Mouse (Mus musculus) bone marrow macrophage, adult 2 months (primary cell): Measurements from ENCODE around the gene Mgme1. TPM values are rescaled to one million over a fixed set of nuclear protein-coding genes. Genes with fewer than 3 reads are reported as not detected.

Experiments used
- H3K27ac ChIP-seq: 2 replicates; pipeline ENCODE4 v1.5.1; 2012; ENCODE audit warnings: low read depth, low read length; ENCODE audit not compliant: insufficient read depth
- H3K4me1 ChIP-seq: 2 replicates; pipeline ENCODE4 v1.6.1; 2012; ENCODE audit warnings: low read length; ENCODE audit not compliant: control insufficient read depth, insufficient read depth
- H3K4me3 ChIP-seq: 2 replicates; pipeline ENCODE4 v1.5.1; 2012; ENCODE audit warnings: mild to moderate bottlenecking, low read length, moderate library complexity; ENCODE audit not compliant: insufficient read depth
- CTCF ChIP-seq: IDR thresholded peaks from 2 replicates; pipeline ENCODE4 v1.5.1; 2012; ENCODE audit warnings: low read depth, mild to moderate bottlenecking, low read length, moderate library complexity
- POLR2A ChIP-seq: IDR thresholded peaks from 2 replicates; pipeline ENCODE4 v1.6.1; 2012; ENCODE audit warnings: mild to moderate bottlenecking, low read depth, low read length, borderline replicate concordance
- polyA plus RNA-seq: library from polyadenylated mRNA; stranded (reverse); fragments of >200 nt; gene quantifications from 2 replicates; pipeline ENCODE4 v1.2.4, GENCODE M21; 2012; ENCODE audit not compliant: missing spikeins, insufficient read depth, insufficient read length

Mgme1 gene
- polyA plus RNA-seq, 1 experiment: 13.2 TPM

DNA sequence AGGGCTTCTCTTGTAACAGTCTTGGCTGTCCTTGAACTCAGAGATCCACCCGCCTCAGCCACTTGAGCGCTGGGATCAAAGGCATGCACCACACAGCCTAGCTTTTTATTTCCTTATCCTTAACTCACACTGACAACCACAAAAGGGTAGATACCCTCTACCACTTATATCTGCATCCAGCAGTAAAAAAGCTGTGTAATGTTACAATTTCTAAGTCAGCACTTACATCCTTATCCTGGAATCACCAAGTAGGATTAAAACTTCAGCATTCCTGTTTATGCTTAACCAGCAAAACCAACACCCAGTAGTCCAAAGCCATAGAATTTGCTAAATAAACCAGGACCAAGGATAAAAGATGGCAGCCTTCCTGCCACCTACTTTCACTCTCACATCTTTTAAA is 7.6 kb upstream of the Mgme1 start:
- Histone ChIP-seq H3K27ac (no peak overlapping the region), H3K4me3 (no peak overlapping the region), H3K4me1 (peaks cover 37% of the 10 kb centered on the region)
- no peak for TF ChIP-seq POLR2A
- TF ChIP-seq CTCF: 0 out of 2 replicates have a peak, but pooled peaks have one; percentile 14

DNA sequence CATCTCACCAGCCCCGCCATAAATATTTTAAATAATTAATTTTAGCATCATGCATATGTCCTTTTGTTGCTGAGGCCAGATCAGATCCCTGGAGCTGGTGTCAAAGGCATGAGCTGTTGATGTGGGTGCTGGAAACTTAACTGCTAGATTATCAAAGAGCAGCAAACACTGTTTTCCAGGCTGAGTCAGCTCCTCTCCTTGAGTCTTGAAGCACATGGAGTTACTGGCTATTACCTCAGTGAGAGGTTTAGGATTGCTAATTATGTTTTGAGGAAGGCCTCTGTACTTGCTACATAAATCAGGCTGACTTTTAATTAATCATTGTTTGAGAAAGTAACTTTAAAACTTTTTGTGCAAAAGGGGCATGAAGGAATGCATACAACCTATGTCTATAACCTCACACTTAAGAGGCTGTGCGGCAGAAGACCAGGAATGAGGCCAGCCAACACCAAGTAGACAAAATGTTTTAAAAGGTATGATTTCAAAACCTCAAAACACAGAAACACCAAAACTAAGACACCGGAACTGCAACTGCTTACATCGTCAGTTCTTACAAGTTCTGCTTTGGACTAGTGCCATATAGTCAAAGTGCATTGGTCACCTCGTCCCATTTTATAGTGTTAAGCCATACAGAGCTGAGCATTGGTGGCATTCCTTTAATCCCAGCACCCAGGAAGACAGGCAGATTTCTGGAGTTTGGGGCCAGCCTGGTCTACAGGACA is 5.9 kb upstream of the Mgme1 start:
- H3K4me1 ChIP-seq: peaks cover 35% of the 10 kb centered on the region
- peak overlapping the region; percentile 31 for H3K4me3 ChIP-seq
- peak overlapping the region; percentile 94 for H3K27ac ChIP-seq
- no peak for TF ChIP-seq POLR2A
- no peak for TF ChIP-seq CTCF

DNA sequence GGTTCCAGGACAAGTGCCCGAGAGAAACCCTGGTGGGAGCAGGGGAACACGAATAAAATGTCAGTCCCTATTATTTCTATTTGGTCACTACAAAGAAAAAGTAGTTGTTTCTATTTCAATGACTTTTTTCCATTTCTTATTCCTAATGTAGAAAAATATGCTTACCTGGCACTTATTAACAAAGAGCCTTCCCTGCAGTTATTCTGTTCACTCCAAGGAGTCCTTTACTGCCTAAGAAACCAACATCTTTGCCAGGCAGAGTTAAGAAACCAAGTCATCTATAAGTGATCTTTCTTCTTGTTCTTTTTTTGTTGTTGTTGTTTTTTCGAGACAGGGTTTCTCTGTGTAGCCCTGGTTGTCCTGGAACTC is 5.4 kb upstream of the Mgme1 start:
- TF ChIP-seq CTCF (no peak), POLR2A (no peak)
- Histone ChIP-seq H3K4me1 (peaks cover 35% of the 10 kb centered on the region), H3K4me3 (peak overlapping the region; percentile 39), H3K27ac (peak overlapping the region; percentile 94)

DNA sequence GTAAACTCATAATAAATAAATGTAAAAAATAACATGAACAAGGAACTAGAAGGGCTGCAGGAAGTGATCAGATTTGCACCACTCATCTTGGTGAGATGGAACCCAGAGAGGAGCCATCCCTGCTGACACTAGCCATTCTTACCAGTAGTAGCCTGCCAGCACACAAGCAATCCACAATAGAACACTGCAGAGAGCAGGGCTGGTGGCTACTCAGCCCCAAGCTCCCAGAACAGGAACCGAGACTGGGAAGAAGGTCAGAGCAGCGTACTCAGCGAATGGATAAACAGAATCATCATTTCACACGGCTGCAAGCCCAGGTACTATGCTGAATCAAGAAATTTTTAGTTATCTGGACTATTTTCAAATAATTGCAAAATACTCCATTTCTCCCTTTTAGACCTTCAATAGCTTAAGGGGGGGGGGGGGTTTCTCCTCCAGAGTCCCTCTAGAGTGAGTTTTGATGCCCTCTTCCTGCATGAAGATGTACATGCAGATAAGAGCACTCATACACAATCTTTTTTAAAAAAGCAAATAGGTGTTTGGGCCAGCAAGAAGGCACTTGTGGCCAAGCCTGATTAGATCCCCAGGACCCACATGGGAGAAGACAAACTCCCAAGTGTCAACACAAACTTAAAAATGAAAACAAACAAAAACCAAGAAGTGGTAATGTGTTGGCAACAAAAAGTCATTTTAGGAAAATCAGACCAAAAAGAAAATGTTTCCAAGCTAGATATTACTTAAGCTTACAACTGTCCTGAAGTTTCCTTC is 4.4 kb upstream of the Mgme1 start:
- Histone ChIP-seq H3K27ac (peak overlapping the region; percentile 94), H3K4me3 (peak overlapping the region; percentile 49), H3K4me1 (peaks cover 30% of the 10 kb centered on the region)
- TF ChIP-seq POLR2A: no peak

DNA sequence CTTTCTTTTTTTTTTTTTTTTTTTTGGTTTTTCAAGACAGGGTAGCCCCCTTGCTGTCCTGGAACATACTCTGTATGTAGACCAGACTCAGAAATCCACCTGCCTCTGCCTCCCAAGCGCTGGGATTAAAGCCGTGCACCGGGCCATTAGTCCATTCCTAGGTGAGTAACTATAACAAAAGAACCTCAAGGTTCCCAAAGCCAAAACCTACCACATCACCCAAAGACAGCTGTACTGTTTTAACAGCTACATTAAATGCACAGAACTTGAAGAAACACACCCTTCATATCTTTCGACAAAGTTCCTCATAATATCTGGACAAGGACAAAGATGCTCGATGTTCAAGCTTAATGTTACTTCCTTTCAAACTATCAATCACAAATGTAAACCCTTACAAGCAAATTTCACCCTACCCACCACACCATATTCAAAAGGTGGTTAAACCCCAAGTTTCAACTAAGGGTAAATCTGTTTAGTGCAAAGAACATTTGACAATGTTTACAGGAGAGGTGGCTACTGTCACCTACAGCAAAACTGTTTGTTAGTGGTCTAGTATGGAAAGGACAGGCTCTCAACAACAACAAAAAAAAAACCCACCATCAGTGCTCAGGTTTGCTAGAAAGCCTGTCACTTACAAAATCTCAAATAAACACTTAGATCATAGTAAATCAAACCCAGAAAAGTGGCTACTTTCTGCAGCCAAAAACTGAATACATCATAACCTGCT is 3.3 kb upstream of the Mgme1 start:
- TF ChIP-seq POLR2A (no peak), CTCF (no peak)
- H3K27ac ChIP-seq: peak overlapping the region; percentile 94
- peaks cover 22% of the 10 kb centered on the region for H3K4me1 ChIP-seq
- peak overlapping the region; percentile 49 for H3K4me3 ChIP-seq

DNA sequence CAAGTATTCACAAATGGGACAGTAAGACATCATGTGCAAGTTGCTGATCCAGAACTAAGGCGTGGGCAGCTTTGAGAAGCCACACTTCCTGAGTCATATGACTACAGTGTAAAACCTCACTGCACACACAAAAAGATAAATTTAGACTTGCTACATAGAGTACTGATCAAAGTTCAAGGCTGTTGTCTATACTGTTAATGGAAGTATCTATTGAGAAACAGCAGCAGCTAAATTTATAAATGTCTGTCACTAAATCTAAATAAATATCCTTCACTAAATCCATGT is 2.8 kb upstream of the Mgme1 start:
- Histone ChIP-seq H3K4me3 (peak overlapping the region; percentile 49), H3K27ac (peak overlapping the region; percentile 94), H3K4me1 (peaks cover 18% of the 10 kb centered on the region)
- no peak for TF ChIP-seq POLR2A
- no peak for TF ChIP-seq CTCF

DNA sequence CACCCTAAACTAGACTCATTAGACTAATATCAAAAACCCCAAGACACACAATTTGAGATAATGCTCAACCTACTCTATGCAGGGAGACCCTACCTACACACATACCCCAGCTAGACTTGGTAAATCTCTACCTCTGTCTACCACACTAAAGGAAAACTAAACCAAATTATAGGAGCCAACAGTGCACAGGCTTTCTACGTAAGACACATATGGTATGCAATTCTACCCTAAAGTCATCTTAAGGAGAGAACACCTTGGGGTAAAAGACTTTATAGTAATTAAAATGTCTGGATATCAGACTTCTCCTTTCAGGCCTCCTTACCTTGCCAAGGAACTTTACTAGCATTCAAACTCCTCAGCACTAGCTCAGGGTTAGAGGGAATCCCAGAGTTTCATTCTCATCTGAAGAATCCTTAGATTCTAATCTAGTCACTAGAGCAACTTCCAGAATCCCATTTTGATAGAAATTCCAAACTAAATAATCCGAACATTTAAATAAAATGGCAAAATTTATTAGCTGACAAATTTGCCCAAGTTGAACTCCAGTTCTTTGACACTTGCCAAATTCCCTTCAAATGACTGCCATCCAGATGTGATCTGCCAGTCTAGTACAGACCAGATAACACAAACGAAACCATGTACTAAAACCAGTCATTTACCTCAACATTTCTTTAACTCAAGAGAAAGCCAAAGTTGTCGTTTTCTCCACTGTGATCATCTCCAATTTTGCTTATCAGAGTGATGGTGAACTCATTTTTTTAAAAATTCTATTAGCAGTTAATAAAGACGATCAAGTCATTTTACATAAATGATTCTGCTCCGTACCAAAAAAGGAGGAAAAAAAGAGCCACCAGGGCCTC is 1.8 kb upstream of the Mgme1 start:
- peak overlapping the region; percentile 87 for H3K4me3 ChIP-seq
- H3K4me1 ChIP-seq: peaks cover 16% of the 10 kb centered on the region
- TF ChIP-seq POLR2A (no peak), CTCF (no peak)
- peak overlapping the region; percentile 94 for H3K27ac ChIP-seq

DNA sequence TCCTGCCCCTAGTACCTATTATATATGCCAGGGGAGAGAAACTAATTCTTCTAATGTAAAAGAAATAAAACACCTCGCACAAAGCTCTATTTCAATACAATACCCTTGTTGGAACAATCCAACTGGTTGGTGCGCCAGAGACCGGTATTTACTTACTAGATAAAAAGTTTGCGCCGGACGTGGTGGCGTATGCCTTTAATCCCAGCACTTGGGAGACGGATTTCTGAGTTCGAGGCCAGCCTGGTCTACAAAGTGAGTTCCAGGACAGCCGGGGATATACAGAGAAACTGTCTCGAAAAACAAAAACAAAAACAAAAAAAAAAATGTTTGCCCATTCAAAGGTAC is 1.2 kb upstream of the Mgme1 start:
- Histone ChIP-seq H3K4me3 (peak overlapping the region; percentile 87), H3K27ac (peak overlapping the region; percentile 94), H3K4me1 (peaks cover 17% of the 10 kb centered on the region)
- TF ChIP-seq POLR2A (no peak), CTCF (no peak)

DNA sequence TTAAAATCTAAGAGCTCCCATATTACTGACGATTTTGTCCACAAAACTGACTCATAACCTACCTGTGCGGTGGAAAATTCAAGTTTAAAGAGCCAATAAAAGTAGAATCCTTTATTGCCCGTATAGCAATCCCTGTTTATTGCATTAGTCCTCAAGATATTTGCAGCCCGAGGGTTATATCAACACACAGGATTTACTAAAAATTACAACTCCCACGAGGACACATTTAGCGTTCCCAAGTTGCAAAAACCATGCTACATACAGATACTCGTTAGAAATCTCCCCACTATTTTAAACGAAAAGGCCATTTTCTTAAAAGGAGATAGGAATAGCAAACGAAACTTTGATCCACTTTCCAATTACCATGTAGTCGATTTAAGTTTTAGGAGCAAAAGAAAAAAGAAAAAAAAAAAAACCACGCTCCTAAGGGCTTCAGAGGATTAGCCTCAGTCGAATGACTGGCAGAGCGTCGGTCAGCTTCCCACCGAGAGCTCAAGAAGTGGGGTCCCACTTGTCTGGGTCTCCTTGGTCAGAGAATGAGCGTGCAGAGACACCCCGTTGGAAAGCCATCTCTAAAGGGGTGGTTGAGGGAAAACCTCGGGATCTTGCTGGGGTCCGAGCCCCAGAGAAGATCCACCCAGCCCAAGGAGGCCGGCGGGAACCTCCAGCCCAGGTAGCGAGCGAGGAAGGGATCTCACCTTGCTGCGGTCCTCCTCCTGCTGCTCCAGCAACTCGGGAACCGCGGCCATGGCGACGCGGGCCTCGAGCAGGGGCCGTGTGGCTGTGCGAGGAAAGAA is 586 bp upstream of the Mgme1 start:
- TF ChIP-seq CTCF: no peak
- no peak for TF ChIP-seq POLR2A
- peak overlapping the region; percentile 87 for H3K4me3 ChIP-seq
- peak overlapping the region; percentile 94 for H3K27ac ChIP-seq
- peaks cover 19% of the 10 kb centered on the region for H3K4me1 ChIP-seq
